Mouse (Mus musculus) liver, embryonic 12.5 days (tissue): Measurements from ENCODE around the gene Fbxo34. TPM values are rescaled to one million over a fixed set of nuclear protein-coding genes. Genes with fewer than 3 reads are reported as not detected.
"Not testable (repeated sequence)": the region's sequence is repeated elsewhere in the genome, so short reads cannot be mapped to it uniquely, and the experiment has no call there.

Experiments
- ATAC-seq: fragments of 200-750 bp; cut with Nextera tagmentation; 2 replicates; pipeline ENCODE4 v1.8.0; 2017; ENCODE audit warnings: moderate number of reproducible peaks, mild to moderate bottlenecking, moderate library complexity
- H3K27ac ChIP-seq: fragments of 300-500 bp; sonication (generic); 2 replicates; pipeline ENCODE4 v1.5.1; 2016; ENCODE audit warnings: mild to moderate bottlenecking
- H3K27me3 ChIP-seq: fragments of 300-500 bp; sonication (generic); replicated peaks from 2 replicates; pipeline ENCODE4 v1.6.1; 2016; ENCODE audit warnings: mild to moderate bottlenecking, moderate library complexity
- H3K36me3 ChIP-seq: fragments of 300-500 bp; sonication (generic); 2 replicates; pipeline ENCODE4 v1.6.1; 2016; ENCODE audit warnings: mild to moderate bottlenecking, moderate library complexity
- H3K4me1 ChIP-seq: fragments of 300-500 bp; sonication (generic); 2 replicates; pipeline ENCODE4 v1.6.1; 2016
- H3K4me2 ChIP-seq: fragments of 300-500 bp; sonication (generic); 2 replicates; pipeline ENCODE4 v1.6.1; 2016; ENCODE audit warnings: mild to moderate bottlenecking, moderate library complexity
- H3K4me3 ChIP-seq: fragments of 300-500 bp; sonication (generic); 2 replicates; pipeline ENCODE4 v1.5.1; 2016; ENCODE audit warnings: mild to moderate bottlenecking, moderate library complexity
- H3K9ac ChIP-seq: fragments of 300-500 bp; sonication (generic); 2 replicates; pipeline ENCODE4 v1.6.1; 2016; ENCODE audit warnings: mild to moderate bottlenecking, moderate library complexity
- H3K9me3 ChIP-seq: fragments of 300-500 bp; sonication (generic); replicated peaks from 2 replicates; pipeline ENCODE4 v1.6.1; 2016; ENCODE audit warnings: mild to moderate bottlenecking, moderate library complexity
- WGBS: fragments of 180-500 bp; shearing (Covaris S2); methylation state at CpG from one replicate; pipeline ENCODE4 v1.1.7; 2016; ENCODE audit not compliant: insufficient replicate concordance; 5-methylcytosine and 5-hydroxymethylcytosine counted together
- polyA plus RNA-seq: library from polyadenylated mRNA; unstranded; fragments of >200 nt; fragmentation: Nextera tagmentation; extraction: Ambion mirVana; gene quantifications from 2 replicates; pipeline ENCODE4 v1.2.1, GENCODE M21; 2016

Gene Fbxo34
- 36.4 and 38.0 TPM in 2 replicates for polyA plus RNA-seq

GRCm38 (mm10) chr14:47450121-47450520, at the start of gene Fbxo34:
TSS of gene Fbxo34 (plus strand) at chr14:47450421.
- not testable (repeated sequence) for ATAC-seq, H3K27ac ChIP-seq, H3K36me3 ChIP-seq, H3K9me3 ChIP-seq, H3K4me2 ChIP-seq, H3K9ac ChIP-seq, H3K4me1 ChIP-seq, H3K4me3 ChIP-seq, H3K27me3 ChIP-seq
- WGBS, result 80% methylated on average over 3 of the region's 5 CpGs

DNA sequence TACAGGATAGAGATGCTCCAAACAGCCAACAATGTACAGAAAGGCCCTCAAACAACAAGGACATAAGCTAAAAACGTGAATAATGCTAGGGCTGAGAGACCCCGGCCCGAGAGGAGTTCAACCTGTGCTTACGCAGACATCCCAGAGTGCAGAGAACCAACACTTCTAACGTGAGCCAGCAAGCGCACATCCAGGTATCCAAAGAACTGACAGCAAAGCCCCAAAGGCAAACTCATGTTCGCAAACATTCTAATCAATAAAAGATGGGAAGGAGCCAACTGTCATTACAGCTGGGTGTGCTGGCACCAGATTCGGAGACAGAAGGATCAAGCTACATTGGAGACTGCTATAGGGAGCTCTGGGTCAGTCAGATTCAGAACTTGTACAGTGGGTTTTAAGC, 47.5 kb upstream of the Fbxo34 start:
- no peak for ATAC-seq
- Histone ChIP-seq H3K4me2 (no peak overlapping the region), H3K36me3 (peaks cover 100% of the 10 kb centered on the region), H3K27ac (no peak overlapping the region), H3K4me3 (no peak overlapping the region), H3K9me3 (no peaks in the 10 kb centered on the region), H3K4me1 (no peaks in the 10 kb centered on the region), H3K27me3 (no peaks in the 10 kb centered on the region), H3K9ac (no peak overlapping the region)
- 89% methylated on average over 8 of the region's 8 CpGs for WGBS

DNA sequence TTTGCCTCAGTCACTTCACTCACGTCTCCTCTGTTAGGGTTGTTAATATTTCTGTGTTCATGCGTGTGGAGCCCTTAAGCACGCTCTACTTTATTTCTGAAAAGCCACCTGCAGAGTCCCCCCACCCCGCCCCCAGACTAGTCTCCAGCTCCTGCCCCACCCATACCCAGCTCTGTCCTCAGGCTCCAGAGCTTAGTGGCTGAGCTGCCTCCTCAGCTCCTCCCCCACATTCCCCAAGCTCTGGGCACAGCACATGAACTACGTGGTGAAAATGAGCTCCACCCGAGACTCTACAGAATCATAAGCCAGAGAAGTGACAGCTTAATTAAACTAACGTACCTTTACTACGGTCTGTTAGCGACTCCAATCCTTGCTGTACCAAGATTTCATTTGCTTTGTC, 44.2 kb upstream of the Fbxo34 start:
- 82% methylated on average over 9 of the region's 9 CpGs for WGBS
- ATAC-seq, result no peak
- no peak overlapping the region for H3K9ac ChIP-seq
- H3K4me3 ChIP-seq, result no peak overlapping the region
- no peaks in the 10 kb centered on the region for H3K9me3 ChIP-seq
- H3K27ac ChIP-seq, result no peak overlapping the region
- H3K27me3 ChIP-seq, result no peaks in the 10 kb centered on the region
- H3K4me1 ChIP-seq, result no peaks in the 10 kb centered on the region
- H3K4me2 ChIP-seq, result no peak overlapping the region
- H3K36me3 ChIP-seq, result peaks cover 100% of the 10 kb centered on the region

- WGBS, result 14% methylated on average over 3 of the region's 3 CpGs
- H3K4me2 ChIP-seq, result peak overlapping the region; percentile 85
- peak overlapping the region; percentile 74 for H3K4me3 ChIP-seq
- H3K27ac ChIP-seq, result peak overlapping the region; percentile 84
- H3K4me1 ChIP-seq, result peaks cover 34% of the 10 kb centered on the region
- no peaks in the 10 kb centered on the region for H3K27me3 ChIP-seq
- H3K9ac ChIP-seq, result peak overlapping the region; percentile 84
- H3K9me3 ChIP-seq, result no peaks in the 10 kb centered on the region
- peaks cover 42% of the 10 kb centered on the region for H3K36me3 ChIP-seq
- no peak for ATAC-seq
These were observed 32.9 kb upstream of the Fbxo34 start for GRCm38 (mm10) chr14:47417346-47417745.

DNA sequence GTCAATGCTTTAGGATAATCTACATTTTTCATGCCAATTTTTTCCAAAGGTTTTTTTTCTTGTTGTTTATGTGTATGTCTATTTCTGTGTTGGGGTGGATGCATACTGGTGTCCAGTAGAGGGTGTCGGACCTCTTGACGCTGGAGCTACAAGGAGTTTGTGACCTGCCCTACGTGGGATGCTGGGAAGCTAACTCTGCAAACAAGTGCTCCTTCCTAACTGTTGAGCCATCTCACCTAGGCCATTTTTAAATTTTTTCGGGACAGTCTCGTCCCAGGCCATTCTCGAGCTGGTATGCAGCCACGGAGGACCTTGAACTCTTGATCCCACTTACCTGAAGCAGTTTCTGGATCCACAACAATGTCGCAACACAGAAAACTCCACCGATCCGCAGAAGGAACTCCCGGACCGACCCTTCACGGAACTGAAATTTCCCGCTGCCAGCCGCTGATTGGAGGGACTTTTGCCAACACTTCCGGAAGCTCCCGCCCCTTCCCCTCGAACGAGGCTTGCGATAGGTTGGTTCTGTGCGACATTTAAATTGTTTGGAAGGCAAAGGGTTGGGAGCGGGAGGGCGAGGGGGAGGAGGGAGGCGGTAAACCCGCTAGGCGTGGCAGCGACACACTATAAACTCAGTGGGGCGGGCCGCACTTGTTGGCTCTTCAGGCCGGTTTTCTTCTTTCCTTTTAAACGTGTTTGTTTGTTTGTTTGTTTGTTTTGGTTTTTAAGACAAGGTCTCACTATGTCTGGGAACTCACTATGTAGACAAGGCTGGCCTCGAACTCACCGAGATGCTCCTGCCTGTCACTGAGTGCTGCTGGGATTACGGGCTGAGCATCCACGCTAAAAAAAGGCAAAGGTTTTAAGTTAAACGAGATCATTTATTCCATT, 32.2 kb upstream of the Fbxo34 start, which contains the start of gene Dlgap5:
Gene Dlgap5, minus strand, starts transcription at position 633 of the 891 bp plus-strand sequence.
- peak; percentile 98 for ATAC-seq
- peak within 1 kb of the TSS; percentile 84 for H3K27ac ChIP-seq
- peak within 1 kb of the TSS; percentile 74 for H3K4me3 ChIP-seq
- H3K4me1 ChIP-seq, result peaks cover 34% of the 10 kb centered on the region
- H3K27me3 ChIP-seq, result no peaks in the 10 kb centered on the region
- no peaks in the 10 kb centered on the region for H3K9me3 ChIP-seq
- 2% methylated on average over 36 of the region's 36 CpGs for WGBS
- H3K9ac ChIP-seq, result peak within 1 kb of the TSS; percentile 84
- H3K36me3 ChIP-seq, result peaks cover 36% of the 10 kb centered on the region
- H3K4me2 ChIP-seq, result peak within 1 kb of the TSS; percentile 85

DNA sequence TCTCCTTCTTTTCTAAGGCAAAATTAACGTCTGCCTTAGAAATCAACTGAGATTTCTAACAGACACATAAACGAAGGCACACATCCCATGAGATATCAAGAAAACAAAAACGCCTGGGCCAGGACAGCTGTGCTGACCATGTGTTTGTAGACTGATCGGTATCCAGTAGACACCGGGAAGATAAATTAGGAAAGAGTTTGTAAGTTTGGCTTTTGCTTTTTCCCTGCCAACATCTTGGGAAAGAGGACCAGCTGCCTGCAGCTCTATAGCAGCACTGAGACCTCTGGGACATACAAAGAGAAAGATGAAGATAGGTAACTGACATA, 31.6 kb upstream of the Fbxo34 start:
- Histone ChIP-seq H3K27me3 (no peaks in the 10 kb centered on the region), H3K9ac (peak overlapping the region; percentile 84), H3K9me3 (no peaks in the 10 kb centered on the region), H3K27ac (peak overlapping the region; percentile 79), H3K4me3 (peak overlapping the region; percentile 74), H3K4me1 (peaks cover 34% of the 10 kb centered on the region), H3K4me2 (peak overlapping the region; percentile 85), H3K36me3 (peaks cover 30% of the 10 kb centered on the region)
- WGBS, result 35% methylated on average over 5 of the region's 5 CpGs
- no peak for ATAC-seq

GRCm38 (mm10) chr14:47419034-47419625, 31.1 kb upstream of the Fbxo34 start:
- peaks cover 34% of the 10 kb centered on the region for H3K4me1 ChIP-seq
- H3K36me3 ChIP-seq, result peaks cover 25% of the 10 kb centered on the region
- peak overlapping the region; percentile 79; the same call in 1 of the 2 replicates for H3K27ac ChIP-seq
- ATAC-seq, result no peak
- WGBS, result 66% methylated on average over 9 of the region's 9 CpGs
- H3K4me2 ChIP-seq, result peak overlapping the region; percentile 85
- no peak overlapping the region for H3K4me3 ChIP-seq
- H3K27me3 ChIP-seq, result no peaks in the 10 kb centered on the region
- H3K9me3 ChIP-seq, result no peaks in the 10 kb centered on the region
- peak overlapping the region; percentile 84 for H3K9ac ChIP-seq

DNA sequence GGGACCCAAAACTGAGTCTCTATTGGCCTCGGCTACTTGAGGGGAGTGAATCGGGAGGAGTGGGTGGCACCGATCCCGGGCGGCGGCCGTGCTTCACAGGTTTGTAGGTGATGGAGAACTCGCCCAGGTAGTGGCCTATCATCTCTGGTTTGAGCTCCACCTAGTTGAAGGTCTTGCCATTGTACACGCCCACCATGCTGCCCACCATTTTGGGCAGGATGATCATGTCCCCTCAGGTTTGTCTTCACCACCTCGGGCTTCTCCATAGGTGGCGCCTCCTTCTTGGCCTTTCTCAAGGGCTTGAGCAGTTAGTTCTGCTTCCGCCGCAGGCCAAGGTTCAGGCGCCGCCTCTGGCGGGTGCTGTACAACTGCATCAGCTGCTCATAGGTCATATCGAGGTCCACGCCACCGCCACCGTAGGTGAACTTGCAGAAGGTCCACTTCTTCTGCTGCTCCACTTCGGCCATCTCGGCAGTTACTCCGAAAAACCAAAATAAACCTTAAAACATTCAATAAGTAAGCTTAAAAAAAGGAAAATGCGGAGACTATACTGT, 30.4 kb upstream of the Fbxo34 start:
- H3K4me1 ChIP-seq, result peaks cover 34% of the 10 kb centered on the region
- no peak overlapping the region for H3K9ac ChIP-seq
- peaks cover 18% of the 10 kb centered on the region for H3K36me3 ChIP-seq
- H3K27ac ChIP-seq, result no peak overlapping the region
- ATAC-seq, result no peak
- no peaks in the 10 kb centered on the region for H3K27me3 ChIP-seq
- no peak overlapping the region for H3K4me3 ChIP-seq
- no peak overlapping the region for H3K4me2 ChIP-seq
- 84% methylated on average over 24 of the region's 24 CpGs for WGBS
- no peaks in the 10 kb centered on the region for H3K9me3 ChIP-seq

GRCm38 (mm10) chr14:47421606-47422005, 28.6 kb upstream of the Fbxo34 start:
- H3K4me3 ChIP-seq, result no peak overlapping the region
- ATAC-seq, result no peak
- no peaks in the 10 kb centered on the region for H3K27me3 ChIP-seq
- WGBS, result 32% methylated on average over 2 of the region's 2 CpGs
- no peak overlapping the region for H3K27ac ChIP-seq
- no peak overlapping the region for H3K9ac ChIP-seq
- H3K36me3 ChIP-seq, result no peaks in the 10 kb centered on the region
- H3K4me2 ChIP-seq, result no peak overlapping the region
- no peaks in the 10 kb centered on the region for H3K9me3 ChIP-seq
- peaks cover 21% of the 10 kb centered on the region for H3K4me1 ChIP-seq

DNA sequence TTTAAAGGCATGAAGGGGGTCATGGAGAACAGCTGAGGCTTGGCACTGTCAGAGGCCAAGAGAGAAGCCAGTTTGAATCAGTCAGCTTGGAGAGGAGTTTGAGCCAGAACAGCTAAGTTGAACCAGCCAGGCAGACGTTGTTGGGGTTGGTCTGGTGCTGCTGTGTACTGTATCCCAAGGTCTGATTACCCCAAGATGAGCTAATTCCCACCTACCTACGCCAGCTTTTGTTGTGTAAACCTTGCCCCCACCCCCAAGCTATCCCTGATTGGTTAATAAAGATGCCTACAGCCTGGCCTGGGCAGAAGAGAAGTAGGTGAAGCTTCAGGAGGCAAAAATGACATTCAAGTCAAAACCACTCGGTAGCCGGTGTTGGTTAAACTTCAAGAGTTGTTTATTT, 27.8 kb upstream of the Fbxo34 start:
- no peak for ATAC-seq
- no peak overlapping the region for H3K4me3 ChIP-seq
- no peak overlapping the region for H3K9ac ChIP-seq
- no peaks in the 10 kb centered on the region for H3K36me3 ChIP-seq
- H3K27me3 ChIP-seq, result no peaks in the 10 kb centered on the region
- WGBS, result 53% methylated on average over 4 of the region's 4 CpGs
- H3K4me1 ChIP-seq, result peaks cover 12% of the 10 kb centered on the region
- no peaks in the 10 kb centered on the region for H3K9me3 ChIP-seq
- H3K27ac ChIP-seq, result no peak overlapping the region
- no peak overlapping the region for H3K4me2 ChIP-seq

DNA sequence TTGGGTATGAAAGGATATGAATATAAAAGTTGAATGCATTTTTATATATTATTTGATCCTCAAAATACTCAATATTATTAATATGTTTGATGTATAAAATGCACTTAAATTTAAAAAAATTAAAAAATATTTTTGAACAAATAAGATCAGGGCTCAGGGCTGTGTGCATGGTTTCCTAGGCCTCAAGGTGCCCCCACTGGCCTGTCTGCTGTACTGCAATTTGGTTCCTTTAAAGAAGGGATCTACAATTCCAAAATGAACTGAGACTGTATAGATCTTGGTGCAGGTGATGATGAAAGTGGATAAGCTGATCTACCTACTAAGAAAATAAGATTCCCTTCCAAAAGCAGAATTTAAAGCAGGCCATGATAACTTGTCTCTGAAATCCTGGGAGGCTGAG, 17.2 kb upstream of the Fbxo34 start:
- ATAC-seq, result no peak
- H3K4me3 ChIP-seq, result no peak overlapping the region

DNA sequence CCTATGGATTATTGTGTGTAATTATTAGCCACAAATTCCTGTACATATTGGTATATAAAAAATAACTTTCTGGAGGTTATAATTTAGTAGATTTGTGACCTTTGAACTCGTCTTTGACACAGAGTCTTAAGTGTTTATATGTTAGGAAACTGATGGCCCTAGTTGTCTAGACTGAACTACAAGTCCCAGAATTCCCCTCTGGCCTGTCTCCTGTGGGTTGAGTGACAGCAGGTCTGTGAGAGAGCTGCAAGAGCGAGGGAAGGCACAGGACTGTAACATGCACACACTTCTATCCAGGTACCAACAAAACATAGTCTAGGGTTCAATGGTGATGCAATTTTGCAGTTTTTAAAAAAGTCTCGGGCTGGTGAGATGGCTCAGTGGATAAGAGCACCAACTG, 11.3 kb upstream of the Fbxo34 start:
- Histone ChIP-seq H3K9ac (no peak overlapping the region), H3K36me3 (no peaks in the 10 kb centered on the region), H3K27ac (no peak overlapping the region), H3K27me3 (no peaks in the 10 kb centered on the region), H3K9me3 (no peaks in the 10 kb centered on the region), H3K4me1 (no peaks in the 10 kb centered on the region), H3K4me2 (no peak overlapping the region), H3K4me3 (no peak overlapping the region)
- no peak for ATAC-seq
- 49% methylated on average over 3 of the region's 3 CpGs for WGBS

More for the DNA sequence above, 17.2 kb upstream of the Fbxo34 start:
- no peaks in the 10 kb centered on the region for H3K27me3 ChIP-seq
- H3K36me3 ChIP-seq, result no peaks in the 10 kb centered on the region
- H3K9me3 ChIP-seq, result no peaks in the 10 kb centered on the region
- no peaks in the 10 kb centered on the region for H3K4me1 ChIP-seq
- no peak overlapping the region for H3K4me2 ChIP-seq
- no peak overlapping the region for H3K27ac ChIP-seq
- no peak overlapping the region for H3K9ac ChIP-seq
